Mouse (Mus musculus): ENCODE measurements around the gene Bahcc1. TPM values are rescaled to one million over a fixed set of nuclear protein-coding genes. Genes with fewer than 3 reads are reported as not detected.

The Bahcc1 gene
- 4.0 and 4.9 TPM in 2 replicates for polyA plus RNA-seq (2012; rRNA removed)

GRCm38 (mm10) chr11:120232230-120233097 is at the start of gene Bahcc1:
Gene Bahcc1 (plus strand): TSS chr11:120232947.

Other genes with a start within 250 kb of the Bahcc1 start
- 5.9 and 7.3 TPM in 2 replicates for gene Aatk, start 185.8 kb upstream of the Bahcc1 start, polyA plus RNA-seq (2012; rRNA removed)
- gene Cep131, start 146.1 kb upstream of the Bahcc1 start, polyA plus RNA-seq (2012; rRNA removed), result 1.9 and 4.0 TPM in 2 replicates
- 26.1 and 29.5 TPM in 2 replicates for gene Tepsin, start 134.2 kb upstream of the Bahcc1 start, polyA plus RNA-seq (2012; rRNA removed)
- gene Ndufaf8, start 134.0 kb upstream of the Bahcc1 start, polyA plus RNA-seq (2012; rRNA removed), result 33.9 and 42.6 TPM in 2 replicates
- gene Slc38a10, start 81.6 kb upstream of the Bahcc1 start, polyA plus RNA-seq (2012; rRNA removed), result 27.4 and 28.0 TPM in 2 replicates
- gene Actg1, start 115.6 kb downstream of the Bahcc1 start, polyA plus RNA-seq (2012; rRNA removed), result 1,088 and 1,192 TPM in 2 replicates
- 0.05 and 0.09 TPM in 2 replicates for gene Fscn2, start 128.6 kb downstream of the Bahcc1 start, polyA plus RNA-seq (2012; rRNA removed)
- 31.6 and 51.6 TPM in 2 replicates for gene Faap100, start 145.8 kb downstream of the Bahcc1 start, polyA plus RNA-seq (2012; rRNA removed)
- 28.8 and 32.2 TPM in 2 replicates for gene Nploc4, start 204.8 kb downstream of the Bahcc1 start, polyA plus RNA-seq (2012; rRNA removed)
- gene Tspan10, start 209.7 kb downstream of the Bahcc1 start, polyA plus RNA-seq (2012; rRNA removed), result not detected in 2 replicates
- gene Pde6g, start 220.6 kb downstream of the Bahcc1 start, polyA plus RNA-seq (2012; rRNA removed), result 0.18 and 0.35 TPM in 2 replicates
- 15.7 and 34.1 TPM in 2 replicates for gene Oxld1, start 225.1 kb downstream of the Bahcc1 start, polyA plus RNA-seq (2012; rRNA removed)
- gene Ccdc137, start 225.2 kb downstream of the Bahcc1 start, polyA plus RNA-seq (2012; rRNA removed), result 3.0 and 4.9 TPM in 2 replicates
- gene Arl16, start 234.7 kb downstream of the Bahcc1 start, polyA plus RNA-seq (2012; rRNA removed), result 7.5 and 11.8 TPM in 2 replicates

Data from stomach, adult 2 months (tissue).